Mouse (Mus musculus): Measurements from ENCODE around the gene C1s1.
"Not testable (repeated sequence)": the region's sequence is repeated elsewhere in the genome, so short reads cannot be mapped to it uniquely, and the experiment has no call there.

Gene C1s1

GRCm38 (mm10) chr6:124512355-124512836, 29.8 kb downstream of the C1s1 start, which contains the start of gene C1ra:
Gene C1ra (plus strand): TSS chr6:124512405.
- DNase-seq (ENCODE audit: low spot score), result peak; percentile 62

GRCm38 (mm10) chr6:124511936-124512335, 30.2 kb downstream of the C1s1 start:
- no peak for DNase-seq (ENCODE audit: low spot score)

- DNase-seq (ENCODE audit: low spot score), result not testable (repeated sequence)
Measured at GRCm38 (mm10) chr6:124509192-124509591, 33.0 kb downstream of the C1s1 start.

- DNase-seq (ENCODE audit: low spot score), result no peak
Measured at GRCm38 (mm10) chr6:124508292-124508691, 33.9 kb downstream of the C1s1 start.

- DNase-seq (ENCODE audit: low spot score), result no peak
Measured at GRCm38 (mm10) chr6:124506991-124507390, 35.2 kb downstream of the C1s1 start.

GRCm38 (mm10) chr6:124505028-124505427, 37.1 kb downstream of the C1s1 start:
- peak; percentile 49 for DNase-seq (ENCODE audit: low spot score)

- no peak for DNase-seq (ENCODE audit: low spot score)
Measured at GRCm38 (mm10) chr6:124502021-124502420, 40.1 kb downstream of the C1s1 start.

GRCm38 (mm10) chr6:124501473-124501872, 40.7 kb downstream of the C1s1 start:
- no peak for DNase-seq (ENCODE audit: low spot score)

GRCm38 (mm10) chr6:124499914-124500566, 42.1 kb downstream of the C1s1 start:
- DNase-seq (ENCODE audit: low spot score), result no peak

- DNase-seq (ENCODE audit: low spot score), result no peak
Measured at GRCm38 (mm10) chr6:124496054-124496453, 46.1 kb downstream of the C1s1 start.

- DNase-seq (ENCODE audit: low spot score), result no peak
Measured at GRCm38 (mm10) chr6:124493886-124494285, 48.3 kb downstream of the C1s1 start.

- peak; percentile 80 for DNase-seq (ENCODE audit: low spot score)
Measured at GRCm38 (mm10) chr6:124492842-124493561, 49.2 kb downstream of the C1s1 start, which contains the start of gene C1rl. Gene C1rl (plus strand): TSS chr6:124493113.

GRCm38 (mm10) chr6:124491427-124491826, 50.7 kb downstream of the C1s1 start:
- DNase-seq (ENCODE audit: low spot score), result no peak

- no peak for DNase-seq (ENCODE audit: low spot score)
Measured at GRCm38 (mm10) chr6:124488952-124489351, 53.2 kb downstream of the C1s1 start.

GRCm38 (mm10) chr6:124487509-124487908, 54.6 kb downstream of the C1s1 start:
- no peak for DNase-seq (ENCODE audit: low spot score)

GRCm38 (mm10) chr6:124485414-124486144, 56.6 kb downstream of the C1s1 start:
- no peak for DNase-seq (ENCODE audit: low spot score)

- DNase-seq (ENCODE audit: low spot score), result no peak
Measured at GRCm38 (mm10) chr6:124484851-124485250, 57.3 kb downstream of the C1s1 start.

- not testable (repeated sequence) for DNase-seq (ENCODE audit: low spot score)
Measured at GRCm38 (mm10) chr6:124483831-124484230, 58.3 kb downstream of the C1s1 start.

GRCm38 (mm10) chr6:124481571-124481970, 60.6 kb downstream of the C1s1 start:
- DNase-seq (ENCODE audit: low spot score), result no peak
